Mouse (Mus musculus): ENCODE data around the gene Ank3.

- TF ChIP-seq EP300 (IDR thresholded peaks at IDR 0.05; ENCODE audit: low read depth) (no peak), CTCF (IDR thresholded peaks at IDR 0.05; ENCODE audit: low read depth) (no peak)
Observed at GRCm38 (mm10) chr10:69398197-69398762, 293 bp upstream of the Ank3 start.
